Mouse (Mus musculus) v-Abl transformed pro-B cells (cell line): Measurements from ENCODE around the gene Cenpx.
"Not testable (repeated sequence)": the region's sequence is repeated elsewhere in the genome, so short reads cannot be mapped to it uniquely, and the experiment has no call there.

ENCODE experiments used
- in situ Hi-C, 2 experiments: fragments of 400-800 bp; cut with MboI; formaldehyde crosslinking; loops; one replicate each; pipeline ENCODE4 v1.15.1; 2025; ENCODE audit not compliant: unreplicated experiment in 2 of 2

Gene Cenpx

DNA sequence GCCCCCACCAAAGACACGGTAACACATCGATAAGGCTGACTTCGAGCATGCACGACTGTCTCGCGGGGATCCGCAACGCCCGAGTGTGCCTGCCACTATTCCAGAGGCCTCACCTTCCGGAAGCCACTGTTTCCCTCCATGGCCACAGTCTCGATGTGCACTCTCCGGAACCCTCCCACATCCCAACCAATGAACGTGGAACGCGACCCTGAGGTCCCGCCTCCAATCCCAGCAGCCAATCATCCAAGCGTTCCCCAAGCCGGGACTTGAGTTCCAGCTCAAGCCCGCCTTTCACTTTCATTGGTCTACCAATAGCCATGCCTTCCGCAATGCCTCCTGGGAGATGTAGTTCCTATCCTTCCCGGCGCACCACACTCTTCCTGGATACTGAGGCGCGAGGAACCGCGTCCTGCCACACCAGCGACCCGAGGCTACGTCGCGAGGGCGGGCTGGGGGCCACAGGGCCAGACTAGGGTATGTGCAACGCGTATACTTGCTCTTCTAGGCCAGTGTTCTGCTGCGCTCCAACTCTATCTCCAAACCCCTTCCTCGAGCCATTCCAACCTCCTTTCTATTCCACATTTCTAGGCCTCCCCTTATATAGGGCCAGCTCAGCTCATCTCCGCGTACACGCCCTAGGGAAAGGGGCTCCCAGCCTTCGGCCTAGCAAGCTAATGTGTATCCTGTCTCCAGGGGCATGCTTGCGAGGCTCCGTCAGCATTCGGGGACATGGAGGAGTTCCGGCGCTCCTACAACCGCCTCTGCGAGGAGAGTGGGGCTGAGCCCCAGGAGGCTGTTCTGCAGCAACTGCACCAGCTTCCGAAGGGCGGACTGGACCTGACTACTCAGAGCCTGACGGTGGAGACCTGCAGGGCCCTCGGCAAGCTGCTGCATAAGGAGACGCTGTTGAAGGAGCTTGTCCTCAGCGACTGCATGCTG is at the start of gene Cenpx, which contains the start of gene Lrrc45:
TSS of gene Cenpx (minus strand) at position 159 of the 939 bp plus-strand sequence.
TSS of gene Lrrc45 (plus strand) at position 346 of the 939 bp plus-strand sequence.
- in situ Hi-C loops = loop anchor here (5.0 to 10.0 kb wide), 6 partner anchors 42 to 227 kb away; partner anchors contain the start of gene Aspscr1 (in 1 of the 2)

DNA sequence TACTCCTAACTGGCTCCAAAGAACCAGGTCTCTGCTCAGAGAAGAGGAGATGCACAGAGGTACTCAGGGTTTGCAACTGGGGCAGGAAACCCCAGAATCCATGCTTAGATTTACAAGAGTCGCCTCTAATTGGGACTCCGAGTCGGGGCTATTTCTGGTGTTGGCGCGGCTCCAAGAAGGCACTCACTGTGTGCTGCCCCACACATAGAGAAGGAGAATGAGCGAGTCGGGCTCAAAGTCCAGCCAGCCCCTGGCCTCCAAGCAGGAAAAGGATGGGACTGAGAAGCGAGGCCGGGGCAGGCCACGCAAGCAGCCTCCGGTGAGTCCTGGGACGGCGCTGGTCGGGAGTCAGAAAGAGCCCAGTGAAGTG is 49.1 kb upstream of the Cenpx start, which contains the start of gene Hmga1b:
TSS of gene Hmga1b (plus strand) at position 123 of the 370 bp plus-strand sequence.
- in situ Hi-C loops = not testable (repeated sequence)

- in situ Hi-C loops = no loop called here
Measured at GRCm38 (mm10) chr11:120761811-120762671, 48.5 kb upstream of the Cenpx start.

DNA sequence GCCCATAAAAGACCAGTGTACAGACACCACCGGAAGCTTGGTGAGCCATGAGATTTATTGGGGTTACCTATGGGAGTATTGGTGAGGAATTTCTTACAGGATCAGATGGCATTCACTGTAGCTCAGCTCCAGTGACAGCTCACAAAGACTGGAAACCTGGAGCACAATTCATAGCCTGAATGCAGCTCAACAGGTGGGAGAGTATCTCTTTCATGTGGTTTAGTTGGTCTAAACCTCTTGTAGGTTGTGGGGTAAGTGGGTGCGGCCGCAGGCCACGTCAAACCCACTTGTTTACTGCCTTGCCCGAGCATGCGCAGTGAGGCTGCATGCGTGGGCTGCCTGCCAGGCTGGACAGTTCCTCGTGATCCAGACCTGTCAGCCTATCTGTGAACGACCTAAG is 46.7 kb upstream of the Cenpx start:
- in situ Hi-C loops = no loop called here

GRCm38 (mm10) chr11:120751606-120752005 is 38.1 kb upstream of the Cenpx start:
- in situ Hi-C loops = no loop called here

GRCm38 (mm10) chr11:120749430-120749829 is 35.9 kb upstream of the Cenpx start:
- in situ Hi-C loops = no loop called here

GRCm38 (mm10) chr11:120747974-120748373 is 34.4 kb upstream of the Cenpx start:
- in situ Hi-C loops = no loop called here

DNA sequence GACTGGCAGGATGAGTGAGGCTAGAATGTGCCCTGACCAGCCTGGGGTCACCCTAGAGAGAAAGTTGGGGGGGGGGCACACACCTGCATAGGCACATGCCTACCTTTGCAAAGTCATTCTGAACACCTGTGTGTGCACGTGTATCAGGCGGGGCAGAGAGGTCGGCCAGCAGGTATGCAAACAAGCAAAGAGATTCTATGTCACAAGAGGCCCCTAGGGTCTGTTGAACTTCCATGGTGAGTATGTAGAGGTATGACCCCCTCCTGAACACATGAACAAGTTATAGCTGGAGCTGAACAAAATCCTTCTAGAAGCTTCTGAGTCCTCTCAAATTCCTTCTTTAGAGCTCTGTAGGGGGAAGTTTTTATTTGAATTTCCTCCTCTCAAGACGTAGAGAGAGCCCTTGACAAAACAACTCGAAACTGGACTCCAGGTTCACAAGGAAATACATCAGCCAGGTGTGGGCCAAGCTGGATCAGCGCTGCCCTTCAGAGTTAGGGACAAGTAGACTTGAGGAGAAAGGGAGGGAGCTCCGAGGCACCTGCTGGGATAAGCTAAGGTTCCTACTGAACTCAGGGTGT is 30.7 kb upstream of the Cenpx start:
- in situ Hi-C loops = no loop called here

- in situ Hi-C loops = no loop called here
Measured at GRCm38 (mm10) chr11:120740981-120741380, 27.4 kb upstream of the Cenpx start.

DNA sequence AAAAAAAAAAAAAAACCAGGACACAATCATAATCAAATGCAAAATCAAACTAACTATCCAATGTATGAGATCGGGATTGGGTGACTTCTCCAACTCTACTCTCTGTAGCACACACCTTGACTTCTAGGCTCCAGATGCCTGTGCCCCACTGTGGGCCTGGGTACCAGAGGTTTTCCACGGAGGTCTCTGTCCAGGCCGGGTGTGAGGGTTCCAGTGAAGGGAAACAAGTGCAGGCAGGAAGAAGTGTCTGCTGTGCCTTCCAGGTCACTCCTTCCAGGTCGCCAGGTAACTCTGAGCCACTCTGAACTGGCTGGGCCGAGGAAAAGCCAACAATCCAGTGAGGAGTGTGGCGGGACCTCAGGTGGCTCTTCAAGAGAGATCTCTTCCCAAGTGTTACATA is 22.9 kb upstream of the Cenpx start:
- in situ Hi-C loops = no loop called here

- in situ Hi-C loops = no loop called here
Measured at GRCm38 (mm10) chr11:120733521-120733920, 20.0 kb upstream of the Cenpx start.

- in situ Hi-C loops = no loop called here
Measured at GRCm38 (mm10) chr11:120731858-120732680, 18.5 kb upstream of the Cenpx start, which contains the start of gene Cbr2. Cbr2 (minus strand) TSS chr11:120732114.

DNA sequence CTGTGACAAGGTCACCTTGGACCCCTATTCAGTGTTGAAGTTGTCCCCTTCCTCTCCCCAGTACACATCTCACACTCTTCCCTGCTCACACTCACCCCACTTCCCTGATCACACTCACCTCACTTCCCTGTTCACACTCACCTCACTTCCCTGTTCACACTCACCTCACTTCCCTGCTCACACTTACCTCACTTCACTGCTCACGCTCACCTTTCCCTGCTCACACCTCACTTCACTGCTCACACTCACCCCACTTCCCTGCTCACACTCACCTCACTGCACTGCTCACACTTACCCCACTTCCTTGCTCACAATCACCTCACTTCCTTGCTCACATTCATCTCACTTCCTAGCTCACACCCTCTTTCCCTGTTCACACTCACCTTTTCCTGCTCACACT is 17.9 kb upstream of the Cenpx start:
- in situ Hi-C loops = no loop called here

DNA sequence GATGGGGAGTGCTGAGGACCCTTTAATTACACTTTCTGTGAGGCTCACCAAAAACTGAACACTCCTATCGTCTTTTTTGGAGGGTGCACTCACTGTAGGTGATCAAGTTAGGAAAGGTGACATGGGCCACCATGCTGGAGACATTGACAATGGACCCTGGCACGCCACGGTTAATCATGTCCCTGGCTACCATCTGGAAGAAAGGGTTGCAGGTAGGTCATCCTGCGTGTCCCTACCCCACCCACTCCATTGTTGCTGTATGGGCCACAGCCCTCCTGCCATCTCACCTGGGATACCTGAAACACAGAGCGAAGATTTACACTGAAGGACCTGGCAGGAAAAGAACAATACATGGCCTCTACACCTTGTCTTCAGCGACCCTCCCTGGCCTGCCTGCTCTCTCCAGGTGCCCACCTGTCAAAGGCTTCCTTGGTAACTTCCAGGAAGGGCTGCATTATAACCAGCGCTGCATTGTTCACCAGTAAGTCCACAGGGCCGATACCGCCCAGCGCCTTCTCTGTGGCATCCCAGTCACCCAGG is 16.9 kb upstream of the Cenpx start:
- in situ Hi-C loops = no loop called here

GRCm38 (mm10) chr11:120729432-120730050 is 16.0 kb upstream of the Cenpx start:
- in situ Hi-C loops = loop anchor here (5.0 to 10.0 kb wide), 2 partner anchors 43 to 75 kb away; no protein-coding TSS in a partner anchor

DNA sequence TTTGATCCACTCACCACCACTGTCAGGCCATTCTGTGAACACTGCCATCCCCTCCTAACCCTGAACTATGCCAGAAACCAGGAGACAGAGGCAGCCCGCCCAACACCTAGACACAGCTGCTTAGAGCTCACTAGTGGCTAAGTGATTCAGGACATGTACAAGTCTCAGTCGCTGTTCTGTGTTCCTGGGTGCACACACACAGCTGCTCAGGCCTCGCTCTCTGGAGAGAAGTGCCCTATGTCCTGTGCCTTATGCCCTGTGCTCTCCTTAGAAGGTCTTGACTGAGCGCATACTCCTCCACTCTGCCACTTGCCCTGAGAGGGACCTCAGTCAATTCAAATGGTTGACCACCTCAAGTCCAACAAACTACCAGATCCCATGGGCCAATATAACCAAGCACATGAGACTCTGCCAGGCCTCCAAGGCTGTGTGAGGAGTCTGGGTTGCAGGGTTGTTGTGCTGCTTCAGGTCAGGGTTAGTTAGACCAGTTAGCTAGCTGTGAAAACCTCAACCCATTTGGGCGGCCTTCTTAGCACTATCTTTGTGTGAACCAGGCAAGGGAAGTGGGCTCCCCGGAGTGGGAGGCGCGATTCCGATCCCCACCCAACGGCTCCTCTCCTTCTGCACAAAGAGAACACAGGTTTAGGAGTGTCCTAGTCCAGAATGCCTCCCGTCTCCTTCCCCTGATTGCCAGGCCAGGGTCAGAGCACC is 15.1 kb upstream of the Cenpx start:
- in situ Hi-C loops = loop anchor here (5.0 to 10.0 kb wide), 2 partner anchors 44 to 76 kb away; no protein-coding TSS in a partner anchor

DNA sequence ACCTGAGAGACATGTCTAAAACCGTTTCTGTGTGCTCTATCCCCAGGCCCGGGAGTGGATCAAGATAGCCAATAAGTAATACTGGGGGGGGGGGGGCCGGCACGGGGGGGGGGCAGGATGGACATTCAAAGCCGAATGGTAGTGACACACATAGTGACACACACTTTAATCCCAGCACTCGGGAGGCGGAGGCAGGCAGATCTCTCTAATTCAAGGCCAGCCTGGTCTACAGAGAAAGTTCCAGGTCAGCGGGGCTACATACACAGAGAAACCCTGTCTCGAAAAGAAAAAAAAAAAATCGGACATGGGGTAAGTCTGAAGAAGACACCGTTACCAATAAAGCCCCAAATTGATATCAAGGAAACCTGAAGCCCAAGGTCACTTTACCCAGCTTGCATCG is 14.0 kb upstream of the Cenpx start:
- in situ Hi-C loops = loop anchor here (5.0 to 10.0 kb wide), 2 partner anchors 45 to 77 kb away; no protein-coding TSS in a partner anchor

DNA sequence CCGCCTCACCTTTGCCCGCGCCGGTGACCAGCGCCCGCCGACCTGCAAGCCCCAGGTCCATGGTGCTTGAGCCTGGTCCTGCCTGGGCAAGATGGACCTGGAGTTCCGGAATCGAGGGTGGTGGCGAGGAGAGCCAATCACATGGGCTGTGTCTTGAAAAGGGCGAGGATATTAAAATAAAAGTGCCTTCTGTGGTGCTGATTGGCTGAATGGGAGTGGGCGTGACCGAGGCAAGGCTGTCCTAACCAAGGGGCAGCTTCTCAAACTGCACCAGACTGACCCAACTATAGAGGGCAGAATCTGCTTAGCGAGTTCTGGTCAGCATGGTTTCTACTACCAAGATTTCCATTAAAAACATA is 13.6 kb upstream of the Cenpx start, which contains the start of gene Dcxr:
TSS of gene Dcxr (minus strand) at position 113 of the 359 bp plus-strand sequence.
- in situ Hi-C loops = loop anchor here (5.0 to 10.0 kb wide), 2 partner anchors 45 to 78 kb away; no protein-coding TSS in a partner anchor
